Mouse (Mus musculus) urinary bladder, postnatal 10 days (tissue): ENCODE measurements around the gene Gm10663.

ENCODE experiments used
- DNase-seq: peaks from one replicate; pipeline ENCODE4 v3.0.0; 2022; ENCODE audit warnings: low spot score

Gene Gm10663

GRCm38 (mm10) chr8:65087711-65088110 lies 12.9 kb downstream of the Gm10663 start:
- DNase-seq, result no peak

DNA sequence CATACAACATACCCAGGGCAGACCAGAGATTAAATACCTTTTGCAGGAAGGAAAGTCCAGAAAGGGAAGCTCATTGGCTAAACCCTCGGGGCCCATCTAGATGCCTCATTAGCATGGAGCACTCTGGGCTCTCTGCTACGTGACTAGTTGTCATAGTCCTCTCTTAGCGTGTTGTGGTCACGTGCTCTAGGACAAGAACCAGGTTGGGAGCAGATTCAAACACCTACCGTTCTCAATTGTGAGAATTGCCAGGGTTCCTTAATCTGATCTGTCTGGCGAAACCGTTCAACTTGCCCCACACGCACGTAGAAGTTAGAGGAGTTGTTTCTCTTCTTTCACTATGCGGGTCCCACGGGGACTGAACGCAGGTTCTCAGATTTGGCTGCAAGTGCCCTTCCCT lies 13.3 kb downstream of the Gm10663 start:
- no peak for DNase-seq

GRCm38 (mm10) chr8:65089781-65090180 lies 14.9 kb downstream of the Gm10663 start:
- no peak for DNase-seq

- DNase-seq, result no peak
Observed at GRCm38 (mm10) chr8:65097760-65098415, 23.1 kb downstream of the Gm10663 start.

DNA sequence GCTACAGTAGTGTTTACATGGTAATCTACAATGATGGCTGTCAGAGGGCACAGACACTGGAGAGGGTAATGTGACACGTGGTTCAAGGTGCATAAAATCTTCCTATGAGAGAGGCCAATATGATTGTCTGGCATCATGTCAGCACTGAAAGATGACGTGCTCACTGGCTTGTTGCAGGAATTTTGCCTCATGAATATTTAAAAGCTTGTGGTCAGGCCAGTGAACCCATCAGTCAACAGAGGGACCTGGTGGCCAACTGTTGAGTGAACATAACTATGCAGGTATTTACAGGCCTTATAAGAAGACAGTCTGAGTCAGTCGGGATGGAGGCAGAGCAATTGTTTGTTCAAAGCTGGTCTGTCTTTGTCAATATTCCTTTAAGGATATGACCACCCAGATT lies 24.9 kb downstream of the Gm10663 start:
- DNase-seq, result no peak

DNA sequence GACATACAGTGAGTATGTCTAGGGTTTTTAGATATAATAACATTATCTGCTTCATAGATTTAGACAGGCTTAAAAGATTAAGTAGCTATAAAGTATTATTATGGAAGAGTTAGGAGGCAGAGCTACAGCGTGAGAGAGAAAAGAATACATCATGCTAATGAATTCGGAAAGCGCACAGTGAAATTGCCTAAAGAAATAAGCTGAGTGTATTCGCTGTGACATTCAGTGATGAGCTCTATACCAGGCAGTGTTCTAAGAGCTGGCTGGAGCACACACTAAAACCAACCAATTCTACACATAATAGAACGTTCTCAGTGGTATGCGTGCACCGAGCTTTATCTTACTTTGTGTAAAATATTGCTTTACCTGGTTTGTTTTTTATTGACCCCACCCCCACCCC lies 28.8 kb downstream of the Gm10663 start:
- no peak for DNase-seq

DNA sequence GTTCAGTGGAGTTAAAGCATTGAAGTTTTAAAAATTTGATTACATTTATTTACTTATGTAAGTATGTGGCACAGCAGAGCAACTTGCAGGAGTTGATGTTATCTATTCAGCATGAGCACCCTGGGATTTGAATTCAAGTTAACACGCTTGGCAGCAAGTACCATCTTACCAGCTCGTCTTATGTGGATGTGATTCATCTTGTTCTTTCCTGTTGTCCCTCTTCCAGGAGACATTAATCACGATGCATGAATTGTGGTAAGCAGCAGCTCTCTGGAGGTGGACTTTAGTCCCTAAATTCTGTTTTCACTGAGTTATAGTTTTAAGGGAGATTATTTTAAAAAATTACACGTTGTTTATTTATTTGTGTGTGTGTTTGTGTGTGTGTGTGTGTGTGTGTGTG lies 29.2 kb downstream of the Gm10663 start:
- no peak for DNase-seq

- DNase-seq, result no peak
Observed at GRCm38 (mm10) chr8:65107936-65108718, 33.3 kb downstream of the Gm10663 start.

DNA sequence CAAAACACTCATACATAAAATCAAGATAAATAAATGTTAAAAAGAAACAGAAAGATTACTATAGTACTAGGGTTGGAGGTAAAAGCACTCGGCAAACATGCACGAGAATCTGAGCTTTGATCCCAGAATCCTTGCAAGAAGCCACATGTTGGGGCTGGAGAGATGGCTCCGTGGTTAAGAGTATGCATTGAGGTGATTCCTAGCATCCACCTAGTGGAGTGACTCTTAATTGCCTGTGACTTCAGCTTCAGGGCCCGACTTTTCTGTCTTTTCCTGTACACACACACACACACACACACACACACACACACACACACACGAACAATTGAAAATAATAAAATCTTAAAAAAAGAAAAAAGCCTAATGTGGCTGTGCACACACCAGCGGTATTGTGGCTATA lies 34.1 kb downstream of the Gm10663 start:
- no peak for DNase-seq

DNA sequence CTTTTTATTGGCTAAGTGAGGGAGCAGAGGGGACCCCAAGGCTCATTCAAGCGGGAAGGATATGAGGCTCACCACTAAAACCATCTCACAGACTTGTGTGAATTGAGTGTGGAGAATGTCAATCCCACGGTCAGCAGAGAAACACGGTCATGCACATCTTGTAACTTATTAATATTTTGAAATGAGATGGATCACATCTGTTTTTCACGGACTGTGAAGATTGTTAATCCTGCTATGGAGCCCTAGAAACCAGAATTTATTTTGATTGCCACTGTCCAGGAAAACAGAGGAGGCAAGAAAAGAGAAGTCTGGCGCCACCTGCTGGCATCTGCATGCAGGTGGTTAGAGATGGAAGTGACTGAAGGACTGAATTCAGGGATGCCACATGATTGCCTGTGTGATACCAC lies 35.5 kb downstream of the Gm10663 start:
- DNase-seq, result no peak

- no peak for DNase-seq
Observed at GRCm38 (mm10) chr8:65112092-65112491, 37.3 kb downstream of the Gm10663 start.

DNA sequence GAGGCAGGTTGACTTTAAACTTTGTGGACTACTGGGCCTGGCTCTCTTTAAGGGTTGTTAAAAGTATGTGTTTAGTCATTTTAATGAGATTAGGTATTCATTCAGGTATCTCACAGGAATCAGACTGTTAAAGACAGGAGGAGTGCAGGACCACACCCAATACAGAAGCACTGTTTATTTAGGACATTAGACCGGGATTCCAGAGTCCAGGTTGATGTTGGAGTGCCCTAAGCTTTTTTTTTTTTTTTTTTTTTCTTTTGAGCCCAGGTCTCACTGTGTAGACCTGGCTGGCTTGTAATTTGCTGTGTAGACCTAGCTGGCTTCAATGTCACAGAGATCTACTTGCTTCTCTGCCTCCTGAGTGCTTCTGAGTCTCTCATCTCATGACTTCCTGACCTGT lies 51.2 kb downstream of the Gm10663 start:
- DNase-seq, result no peak

DNA sequence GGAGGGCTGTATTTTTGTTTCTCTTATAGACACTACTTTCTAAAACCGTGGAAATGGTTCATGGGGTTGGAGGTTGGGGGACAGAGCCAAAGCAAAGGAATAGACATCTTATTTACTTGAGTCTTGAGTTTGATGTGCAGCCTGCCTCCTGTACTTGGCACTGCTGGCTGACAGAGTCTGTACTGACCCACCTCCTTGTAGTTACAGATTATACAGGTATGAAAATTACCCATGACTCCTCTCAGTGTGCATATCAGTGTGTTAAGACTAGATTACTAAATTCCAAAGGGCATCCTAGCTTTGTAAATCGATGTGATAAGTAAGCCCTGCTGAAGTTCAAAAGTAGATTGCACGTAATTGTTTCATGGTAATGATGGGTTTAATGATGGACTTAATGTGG lies 51.6 kb downstream of the Gm10663 start:
- DNase-seq, result no peak
